Mouse (Mus musculus): Measurements from ENCODE around the gene Rel. TPM values are rescaled to one million over a fixed set of nuclear protein-coding genes. Genes with fewer than 3 reads are reported as not detected.
"Not testable (repeated sequence)": the region's sequence is repeated elsewhere in the genome, so short reads cannot be mapped to it uniquely, and the experiment has no call there.

Rel gene
- polyA plus RNA-seq, 1 experiment from 2014 or later = 0.96 TPM

GRCm38 (mm10) chr11:23771507-23772097 lies 832 bp upstream of the Rel start:
- peak overlapping the region; percentile 86 for H3K4me2 ChIP-seq
- 6% methylated on average over 21 of the region's 21 CpGs for WGBS
- H3K9ac ChIP-seq = peak overlapping the region; percentile 73
- no peaks in the 10 kb centered on the region for H3K9me3 ChIP-seq
- 0 out of 2 replicates have a peak, but pooled peaks have one; percentile 1 for ATAC-seq (ENCODE audit: borderline replicate concordance, extremely low read depth, low FRiP score, low TSS enrichment)
- H3K4me3 ChIP-seq = peak overlapping the region; percentile 87
- H3K4me1 ChIP-seq = peaks cover 7% of the 10 kb centered on the region
- no peaks in the 10 kb centered on the region for H3K27me3 ChIP-seq
- H3K27ac ChIP-seq = peak overlapping the region; percentile 97
- H3K36me3 ChIP-seq = no peaks in the 10 kb centered on the region

GRCm38 (mm10) chr11:23770510-23770759 lies 335 bp downstream of the Rel start:
- H3K27ac ChIP-seq = peak overlapping the region; percentile 97
- peak overlapping the region; percentile 86 for H3K4me2 ChIP-seq
- H3K9me3 ChIP-seq = no peaks in the 10 kb centered on the region
- WGBS = 0% methylated on average over 24 of the region's 24 CpGs
- H3K4me3 ChIP-seq = peak overlapping the region; percentile 87
- peak overlapping the region; percentile 73 for H3K9ac ChIP-seq
- no peak for ATAC-seq (ENCODE audit: borderline replicate concordance, extremely low read depth, low FRiP score, low TSS enrichment)
- no peaks in the 10 kb centered on the region for H3K27me3 ChIP-seq
- no peaks in the 10 kb centered on the region for H3K36me3 ChIP-seq
- H3K4me1 ChIP-seq = peaks cover 7% of the 10 kb centered on the region

GRCm38 (mm10) chr11:23769686-23770509 lies 872 bp downstream of the Rel start:
- Histone ChIP-seq H3K4me2 (peak overlapping the region; percentile 86), H3K4me3 (peak overlapping the region; percentile 87), H3K36me3 (no peaks in the 10 kb centered on the region), H3K9ac (peak overlapping the region; percentile 73), H3K4me1 (peaks cover 7% of the 10 kb centered on the region), H3K9me3 (no peaks in the 10 kb centered on the region), H3K27ac (peak overlapping the region; percentile 97), H3K27me3 (no peaks in the 10 kb centered on the region)
- no peak; the same call in 1 of the 2 replicates for ATAC-seq (ENCODE audit: borderline replicate concordance, extremely low read depth, low FRiP score, low TSS enrichment)
- under 1% methylated on average over 25 of the region's 25 CpGs for WGBS

- no peak overlapping the region for H3K4me3 ChIP-seq
- no peaks in the 10 kb centered on the region for H3K27me3 ChIP-seq
- no peak overlapping the region for H3K27ac ChIP-seq
- no peaks in the 10 kb centered on the region for H3K9me3 ChIP-seq
- no peak overlapping the region for H3K4me2 ChIP-seq
- peaks cover 7% of the 10 kb centered on the region for H3K4me1 ChIP-seq
- no peak overlapping the region for H3K9ac ChIP-seq
- ATAC-seq (ENCODE audit: borderline replicate concordance, extremely low read depth, low FRiP score, low TSS enrichment) = no peak
- no peaks in the 10 kb centered on the region for H3K36me3 ChIP-seq
These were observed 1.7 kb downstream of the Rel start for GRCm38 (mm10) chr11:23769033-23769432.

GRCm38 (mm10) chr11:23767928-23768327 lies 2.8 kb downstream of the Rel start:
- Histone ChIP-seq H3K36me3 (no peaks in the 10 kb centered on the region), H3K9ac (no peak overlapping the region), H3K4me2 (no peak overlapping the region), H3K4me1 (peaks cover 7% of the 10 kb centered on the region), H3K27ac (no peak overlapping the region), H3K9me3 (no peaks in the 10 kb centered on the region), H3K4me3 (no peak overlapping the region), H3K27me3 (no peaks in the 10 kb centered on the region)
- WGBS = 64% methylated on average over 1 of the region's 1 CpGs
- no peak for ATAC-seq (ENCODE audit: borderline replicate concordance, extremely low read depth, low FRiP score, low TSS enrichment)

GRCm38 (mm10) chr11:23767369-23767768 lies 3.4 kb downstream of the Rel start:
- not testable (repeated sequence) for H3K9ac ChIP-seq; H3K27ac ChIP-seq; H3K36me3 ChIP-seq; H3K4me1 ChIP-seq; H3K27me3 ChIP-seq; H3K4me3 ChIP-seq; H3K9me3 ChIP-seq; ATAC-seq (ENCODE audit: borderline replicate concordance, extremely low read depth, low FRiP score, low TSS enrichment); H3K4me2 ChIP-seq
- WGBS = 81% methylated on average over 5 of the region's 5 CpGs

- Histone ChIP-seq H3K27me3 (no peaks in the 10 kb centered on the region), H3K27ac (no peak overlapping the region), H3K4me3 (no peak overlapping the region), H3K4me2 (no peak overlapping the region), H3K9ac (no peak overlapping the region), H3K9me3 (no peaks in the 10 kb centered on the region), H3K36me3 (no peaks in the 10 kb centered on the region), H3K4me1 (no peaks in the 10 kb centered on the region)
- no peak for ATAC-seq (ENCODE audit: borderline replicate concordance, extremely low read depth, low FRiP score, low TSS enrichment)
- 76% methylated on average over 2 of the region's 2 CpGs for WGBS
These were observed 8.1 kb downstream of the Rel start for GRCm38 (mm10) chr11:23762635-23763034.

GRCm38 (mm10) chr11:23758218-23758617 lies 12.6 kb downstream of the Rel start:
- WGBS = 84% methylated on average over 2 of the region's 2 CpGs
- ATAC-seq (ENCODE audit: borderline replicate concordance, extremely low read depth, low FRiP score, low TSS enrichment) = no peak
- H3K4me1 ChIP-seq = no peaks in the 10 kb centered on the region
- no peaks in the 10 kb centered on the region for H3K9me3 ChIP-seq
- H3K4me2 ChIP-seq = no peak overlapping the region
- no peaks in the 10 kb centered on the region for H3K27me3 ChIP-seq
- no peak overlapping the region for H3K27ac ChIP-seq
- no peak overlapping the region for H3K9ac ChIP-seq
- H3K4me3 ChIP-seq = no peak overlapping the region
- H3K36me3 ChIP-seq = no peaks in the 10 kb centered on the region

GRCm38 (mm10) chr11:23754329-23754728 lies 16.4 kb downstream of the Rel start:
- no peaks in the 10 kb centered on the region for H3K27me3 ChIP-seq
- H3K4me1 ChIP-seq = no peaks in the 10 kb centered on the region
- H3K9me3 ChIP-seq = no peaks in the 10 kb centered on the region
- H3K4me3 ChIP-seq = no peak overlapping the region
- ATAC-seq (ENCODE audit: borderline replicate concordance, extremely low read depth, low FRiP score, low TSS enrichment) = no peak
- no peak overlapping the region for H3K4me2 ChIP-seq
- H3K36me3 ChIP-seq = no peaks in the 10 kb centered on the region
- no peak overlapping the region for H3K9ac ChIP-seq
- no peak overlapping the region for H3K27ac ChIP-seq

- H3K36me3 ChIP-seq = no peaks in the 10 kb centered on the region
- no peaks in the 10 kb centered on the region for H3K4me1 ChIP-seq
- H3K9me3 ChIP-seq = no peaks in the 10 kb centered on the region
- H3K4me3 ChIP-seq = no peak overlapping the region
- no peak overlapping the region for H3K27ac ChIP-seq
- H3K4me2 ChIP-seq = no peak overlapping the region
- ATAC-seq (ENCODE audit: borderline replicate concordance, extremely low read depth, low FRiP score, low TSS enrichment) = no peak
- WGBS = 80% methylated on average over 1 of the region's 1 CpGs
- no peaks in the 10 kb centered on the region for H3K27me3 ChIP-seq
- no peak overlapping the region for H3K9ac ChIP-seq
These were observed 17.5 kb downstream of the Rel start for GRCm38 (mm10) chr11:23753136-23753710.

- Histone ChIP-seq H3K9me3 (no peaks in the 10 kb centered on the region), H3K27me3 (no peaks in the 10 kb centered on the region), H3K27ac (no peak overlapping the region), H3K4me1 (no peaks in the 10 kb centered on the region), H3K4me3 (no peak overlapping the region), H3K36me3 (no peaks in the 10 kb centered on the region), H3K9ac (no peak overlapping the region), H3K4me2 (no peak overlapping the region)
- no peak for ATAC-seq (ENCODE audit: borderline replicate concordance, extremely low read depth, low FRiP score, low TSS enrichment)
- 72% methylated on average over 4 of the region's 4 CpGs for WGBS
These were observed 24.7 kb downstream of the Rel start for GRCm38 (mm10) chr11:23746102-23746501.

- Histone ChIP-seq H3K9ac (no peak overlapping the region), H3K9me3 (no peaks in the 10 kb centered on the region), H3K27me3 (no peaks in the 10 kb centered on the region), H3K4me1 (no peaks in the 10 kb centered on the region), H3K4me2 (no peak overlapping the region), H3K4me3 (no peak overlapping the region), H3K27ac (no peak overlapping the region), H3K36me3 (no peaks in the 10 kb centered on the region)
- WGBS = 77% methylated on average over 3 of the region's 3 CpGs
- ATAC-seq (ENCODE audit: borderline replicate concordance, extremely low read depth, low FRiP score, low TSS enrichment) = no peak
These were observed 26.4 kb downstream of the Rel start for GRCm38 (mm10) chr11:23744352-23744751.
